Mouse (Mus musculus): ENCODE measurements around the gene St6galnac5.

The St6galnac5 gene

GRCm38 (mm10) chr3:152919101-152919500, 62.9 kb downstream of the St6galnac5 start:
- in situ Hi-C loops (cut with MboI; ENCODE audit: unreplicated experiment in 2 of 2) = no loop called here

- in situ Hi-C loops (cut with MboI; ENCODE audit: unreplicated experiment in 2 of 2) = no loop called here
Measured at GRCm38 (mm10) chr3:152917579-152917978, 64.5 kb downstream of the St6galnac5 start.

GRCm38 (mm10) chr3:152914376-152914775, 67.7 kb downstream of the St6galnac5 start:
- in situ Hi-C loops (cut with MboI; ENCODE audit: unreplicated experiment in 2 of 2) = no loop called here

GRCm38 (mm10) chr3:152913625-152914024, 68.4 kb downstream of the St6galnac5 start:
- in situ Hi-C loops (cut with MboI; ENCODE audit: unreplicated experiment in 2 of 2) = no loop called here

- in situ Hi-C loops (cut with MboI; ENCODE audit: unreplicated experiment in 2 of 2) = no loop called here
Measured at GRCm38 (mm10) chr3:152913150-152913549, 68.9 kb downstream of the St6galnac5 start.

- in situ Hi-C loops (cut with MboI; ENCODE audit: unreplicated experiment in 2 of 2) = no loop called here
Measured at GRCm38 (mm10) chr3:152912216-152913101, 69.6 kb downstream of the St6galnac5 start.

GRCm38 (mm10) chr3:152911578-152911977, 70.5 kb downstream of the St6galnac5 start:
- in situ Hi-C loops (cut with MboI; ENCODE audit: unreplicated experiment in 2 of 2) = no loop called here

GRCm38 (mm10) chr3:152907683-152908082, 74.4 kb downstream of the St6galnac5 start:
- in situ Hi-C loops (cut with MboI; ENCODE audit: unreplicated experiment in 2 of 2) = no loop called here

- in situ Hi-C loops (cut with MboI; ENCODE audit: unreplicated experiment in 2 of 2) = no loop called here
Measured at GRCm38 (mm10) chr3:152907087-152907486, 75.0 kb downstream of the St6galnac5 start.

- in situ Hi-C loops (cut with MboI; ENCODE audit: unreplicated experiment in 2 of 2) = no loop called here
Measured at GRCm38 (mm10) chr3:152905800-152906199, 76.2 kb downstream of the St6galnac5 start.

- in situ Hi-C loops (cut with MboI; ENCODE audit: unreplicated experiment in 2 of 2) = no loop called here
Measured at GRCm38 (mm10) chr3:152905026-152905425, 77.0 kb downstream of the St6galnac5 start.

GRCm38 (mm10) chr3:152898906-152899305, 83.1 kb downstream of the St6galnac5 start:
- in situ Hi-C loops (cut with MboI; ENCODE audit: unreplicated experiment in 2 of 2) = no loop called here

- in situ Hi-C loops (cut with MboI; ENCODE audit: unreplicated experiment in 2 of 2) = no loop called here
Measured at GRCm38 (mm10) chr3:152897196-152897595, 84.8 kb downstream of the St6galnac5 start.

- in situ Hi-C loops (cut with MboI; ENCODE audit: unreplicated experiment in 2 of 2) = no loop called here
Measured at GRCm38 (mm10) chr3:152896111-152896510, 85.9 kb downstream of the St6galnac5 start.

- in situ Hi-C loops (cut with MboI; ENCODE audit: unreplicated experiment in 2 of 2) = no loop called here
Measured at GRCm38 (mm10) chr3:152894935-152895334, 87.1 kb downstream of the St6galnac5 start.

- in situ Hi-C loops (cut with MboI; ENCODE audit: unreplicated experiment in 2 of 2) = no loop called here
Measured at GRCm38 (mm10) chr3:152888116-152888515, 93.9 kb downstream of the St6galnac5 start.

GRCm38 (mm10) chr3:152886749-152887148, 95.3 kb downstream of the St6galnac5 start:
- in situ Hi-C loops (cut with MboI; ENCODE audit: unreplicated experiment in 2 of 2) = no loop called here

GRCm38 (mm10) chr3:152883556-152883955, 98.5 kb downstream of the St6galnac5 start:
- in situ Hi-C loops (cut with MboI; ENCODE audit: unreplicated experiment in 2 of 2) = no loop called here

GRCm38 (mm10) chr3:152881706-152882105, 100.3 kb downstream of the St6galnac5 start:
- in situ Hi-C loops (cut with MboI; ENCODE audit: unreplicated experiment in 2 of 2) = no loop called here

GRCm38 (mm10) chr3:152880121-152880835, 101.8 kb downstream of the St6galnac5 start:
- in situ Hi-C loops (cut with MboI; ENCODE audit: unreplicated experiment in 2 of 2) = no loop called here

GRCm38 (mm10) chr3:152875723-152876290, 106.2 kb downstream of the St6galnac5 start:
- in situ Hi-C loops (cut with MboI; ENCODE audit: unreplicated experiment in 2 of 2) = no loop called here
